Mouse (Mus musculus) kidney, adult 9 months (tissue): ENCODE data around the gene Spata31d1a.

Experiments
- DNase-seq: peaks from one replicate; pipeline ENCODE4 v3.0.0; 2022

Gene Spata31d1a

GRCm38 (mm10) chr13:59699131-59699530, 11.0 kb downstream of the Spata31d1a start:
- DNase-seq, result no peak

DNA sequence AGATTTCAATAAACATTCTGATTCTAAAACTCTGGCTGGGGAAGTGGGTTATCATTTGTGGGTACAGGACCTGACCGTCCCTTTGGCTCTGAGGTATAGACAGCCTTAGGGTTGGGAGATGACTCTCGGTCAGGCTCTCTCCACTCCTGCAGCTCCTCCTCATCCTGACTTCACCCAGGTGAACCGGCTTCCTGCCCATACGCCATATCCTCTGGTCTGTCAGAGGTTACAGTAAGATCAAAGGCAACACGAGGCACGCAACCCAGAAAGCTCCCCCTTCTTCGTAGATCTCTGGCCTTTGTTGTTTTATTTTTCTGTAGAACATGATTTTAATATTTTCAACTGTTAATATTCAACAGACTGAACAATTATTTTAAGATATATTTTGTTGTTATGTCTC, 14.3 kb downstream of the Spata31d1a start:
- DNase-seq, result no peak

GRCm38 (mm10) chr13:59694008-59694407, 16.1 kb downstream of the Spata31d1a start, which contains the start of gene 4921517D22Rik:
Gene 4921517D22Rik, minus strand, starts transcription at chr13:59694108.
- DNase-seq, result no peak

DNA sequence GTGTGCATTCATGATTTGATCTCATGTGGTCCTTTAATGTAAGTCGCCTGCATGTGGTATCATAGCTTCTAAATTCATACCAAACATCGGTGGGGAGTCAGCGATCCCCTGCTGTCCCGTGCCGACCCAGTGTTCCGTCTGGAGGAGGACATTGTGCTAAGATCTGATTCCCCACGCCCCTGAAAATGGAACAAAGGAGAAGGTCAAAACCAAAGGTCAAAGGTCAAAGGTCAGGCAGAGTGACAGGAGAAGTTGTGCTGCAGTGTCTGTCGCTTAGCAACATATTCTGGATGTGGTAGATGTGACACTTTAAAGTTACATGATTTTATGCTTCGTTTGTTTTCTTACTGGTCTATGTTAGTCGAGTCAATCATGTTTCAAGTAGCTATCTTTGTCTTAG, 18.7 kb downstream of the Spata31d1a start:
- no peak for DNase-seq

DNA sequence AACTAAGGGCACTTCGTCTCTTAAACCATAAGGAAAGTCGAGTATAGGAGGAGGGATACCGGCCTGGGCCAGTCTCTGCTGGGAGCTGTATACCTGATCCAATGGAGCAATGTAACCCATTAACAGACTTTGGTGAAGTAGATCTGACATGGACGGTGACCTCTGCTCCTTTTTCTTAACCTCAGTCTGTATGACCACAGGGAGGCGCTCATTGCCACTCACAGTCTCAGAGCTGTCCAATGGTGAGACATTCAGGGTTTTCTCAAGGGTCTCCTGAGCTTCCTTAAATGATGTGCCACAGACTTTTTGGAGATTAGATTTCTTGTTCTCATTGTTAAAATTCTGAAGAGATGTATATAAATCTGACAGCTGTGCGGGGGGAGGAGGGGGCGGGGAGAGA, 19.6 kb downstream of the Spata31d1a start:
- DNase-seq, result no peak

- DNase-seq, result no peak
These were observed 20.3 kb downstream of the Spata31d1a start for GRCm38 (mm10) chr13:59689843-59690242.

DNA sequence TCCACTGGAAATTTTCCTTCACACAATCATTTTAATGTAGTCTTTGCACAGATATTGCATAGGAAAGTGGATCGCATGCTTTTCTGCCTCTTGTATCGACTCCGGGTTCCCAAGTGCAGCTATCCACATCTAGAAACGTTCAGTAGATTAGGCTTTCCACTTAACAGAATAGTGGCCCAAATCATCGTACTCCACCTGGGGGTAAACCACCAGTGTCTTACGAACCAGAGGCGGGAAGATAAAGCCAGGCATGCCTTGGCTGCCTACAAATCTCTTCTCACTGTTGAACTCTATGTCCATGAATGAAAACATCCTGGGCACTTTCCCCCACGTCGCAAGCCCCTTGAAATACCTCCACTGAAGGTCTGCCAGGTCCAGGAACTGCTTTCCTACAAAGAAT, 20.8 kb downstream of the Spata31d1a start:
- no peak for DNase-seq

DNA sequence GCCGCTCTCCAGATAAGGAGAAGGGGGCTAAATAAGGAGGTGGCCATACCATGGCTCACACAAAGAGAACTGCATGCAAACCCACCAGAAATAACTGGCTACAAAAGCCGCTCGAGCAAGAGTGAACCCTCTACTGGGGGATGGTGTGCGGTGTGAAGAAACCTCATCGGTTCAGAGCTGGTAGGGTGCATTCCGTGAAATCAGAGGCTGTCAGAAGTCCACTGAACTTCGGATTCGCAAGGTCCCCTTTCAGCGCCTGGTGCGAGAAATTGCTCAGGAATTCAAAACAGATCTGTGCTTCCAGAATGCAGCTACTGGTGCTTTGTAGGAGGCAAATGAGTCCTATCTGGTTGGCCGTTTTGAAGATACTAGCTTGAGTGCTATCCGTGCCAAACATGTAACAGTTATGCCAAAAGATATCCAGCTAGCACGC, 21.8 kb downstream of the Spata31d1a start:
- peak; percentile 11 for DNase-seq

GRCm38 (mm10) chr13:59685236-59685635, 24.9 kb downstream of the Spata31d1a start:
- DNase-seq, result no peak

DNA sequence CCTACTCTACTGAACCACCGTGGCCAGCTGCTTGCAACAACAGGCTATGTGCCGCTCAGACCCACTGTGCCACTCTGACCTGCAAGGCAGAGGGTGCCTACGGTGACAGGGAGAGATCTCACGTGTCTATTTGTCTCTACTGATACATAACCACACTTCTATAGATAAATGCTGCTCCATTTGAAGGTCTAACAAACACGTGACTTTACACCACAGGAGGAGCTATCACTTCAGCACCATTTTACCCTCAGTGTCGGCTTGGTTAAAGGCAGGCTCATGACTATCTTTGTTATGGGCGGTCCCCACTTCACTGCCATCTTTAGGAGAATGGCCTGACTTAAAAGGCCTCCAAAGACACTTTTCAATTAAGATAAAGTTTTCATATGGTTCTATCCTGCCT, 27.5 kb downstream of the Spata31d1a start:
- no peak for DNase-seq

GRCm38 (mm10) chr13:59679908-59680307, 30.2 kb downstream of the Spata31d1a start:
- no peak for DNase-seq

DNA sequence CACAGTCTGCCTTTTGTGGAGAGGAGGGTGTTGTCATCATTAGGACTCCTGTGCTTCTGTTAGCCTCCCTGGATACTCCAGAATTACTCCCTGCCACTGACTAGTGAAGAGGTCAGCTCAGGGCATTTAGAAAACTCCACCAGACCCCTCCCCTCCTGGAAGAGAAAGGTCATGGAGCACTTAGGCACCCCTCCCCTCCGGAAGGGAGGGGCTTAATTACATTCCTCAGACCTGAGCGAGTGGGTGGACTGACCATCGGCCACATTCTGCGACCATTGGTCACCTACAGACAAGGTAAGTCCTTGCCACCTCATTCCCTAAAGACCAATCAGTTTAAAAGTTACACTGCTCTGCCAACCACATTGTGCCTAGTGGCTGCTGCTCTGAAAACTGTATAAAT, 30.8 kb downstream of the Spata31d1a start:
- no peak for DNase-seq

DNA sequence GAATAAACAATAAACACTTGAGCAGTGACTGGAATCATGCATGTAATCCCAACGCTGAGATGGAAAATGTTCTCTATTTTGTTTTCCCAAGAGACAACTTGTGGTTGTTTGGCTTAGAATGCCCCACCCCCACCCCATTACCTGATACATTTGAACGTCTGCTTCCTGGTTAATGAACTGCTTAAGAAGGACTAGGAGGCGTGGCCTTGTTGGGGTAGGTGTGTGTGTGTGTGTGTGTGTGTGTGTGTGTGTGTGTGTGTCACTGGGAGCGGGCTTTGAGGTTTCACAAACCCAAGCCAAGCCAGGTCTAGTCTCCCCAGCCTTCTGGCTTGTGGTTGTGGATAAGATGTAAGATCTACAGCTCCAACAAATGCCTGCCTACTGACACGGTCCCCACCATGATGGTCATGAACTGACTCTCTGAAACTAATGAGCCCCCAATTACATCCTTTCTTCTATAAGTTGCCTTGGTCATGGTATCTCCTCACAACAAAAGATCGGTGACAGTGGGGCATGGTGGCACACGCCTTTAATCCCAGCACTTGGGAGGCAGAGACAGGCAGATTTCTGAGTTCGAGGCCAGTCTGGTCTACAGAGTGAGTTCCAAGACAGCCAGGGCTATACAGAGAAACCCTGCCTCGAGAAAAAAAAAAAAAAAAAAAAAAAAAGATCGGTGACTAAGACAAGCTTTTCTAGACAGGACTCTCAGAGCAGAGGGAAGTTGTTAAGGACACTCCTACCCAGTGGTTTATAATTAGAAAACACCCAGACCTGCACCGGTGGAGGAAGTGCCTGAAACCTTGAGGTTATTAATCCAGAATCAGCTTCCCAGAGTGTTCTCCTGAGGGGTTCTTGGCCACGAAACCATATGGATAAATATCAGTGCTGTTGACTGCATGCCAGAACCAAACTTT, 33.6 kb downstream of the Spata31d1a start:
- DNase-seq, result no peak

GRCm38 (mm10) chr13:59675151-59676011, 34.7 kb downstream of the Spata31d1a start, which contains the start of gene Golm1:
Gene Golm1, minus strand, starts transcription at chr13:59675811.
- DNase-seq, result peak; percentile 40

- peak; percentile 13 for DNase-seq
These were observed 35.4 kb downstream of the Spata31d1a start for GRCm38 (mm10) chr13:59674761-59675150.

DNA sequence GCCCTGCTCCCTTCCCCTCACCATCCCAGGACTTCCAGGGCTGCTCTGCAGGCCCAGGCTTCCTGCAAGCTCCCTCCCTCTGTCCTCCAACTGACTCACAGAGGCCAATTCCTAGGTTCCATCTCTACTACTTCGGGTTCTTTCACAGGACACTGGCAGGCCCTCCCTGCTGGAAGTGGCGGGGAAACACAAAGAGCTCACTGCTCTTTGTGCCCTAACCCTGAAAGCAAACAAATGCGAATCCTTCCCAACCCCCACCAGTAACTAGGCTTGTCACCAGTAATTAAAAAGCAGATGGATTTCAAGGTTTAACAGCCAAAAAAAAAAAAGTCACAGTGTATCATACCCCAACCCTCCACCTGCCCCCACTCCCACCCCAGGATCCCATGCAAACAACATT, 35.9 kb downstream of the Spata31d1a start:
- DNase-seq, result no peak

GRCm38 (mm10) chr13:59673597-59673996, 36.5 kb downstream of the Spata31d1a start:
- no peak for DNase-seq

GRCm38 (mm10) chr13:59672248-59672647, 37.9 kb downstream of the Spata31d1a start:
- DNase-seq, result no peak

- DNase-seq, result no peak
These were observed 38.6 kb downstream of the Spata31d1a start for GRCm38 (mm10) chr13:59671521-59671920.

- no peak for DNase-seq
These were observed 40.2 kb downstream of the Spata31d1a start for GRCm38 (mm10) chr13:59669946-59670345.

DNA sequence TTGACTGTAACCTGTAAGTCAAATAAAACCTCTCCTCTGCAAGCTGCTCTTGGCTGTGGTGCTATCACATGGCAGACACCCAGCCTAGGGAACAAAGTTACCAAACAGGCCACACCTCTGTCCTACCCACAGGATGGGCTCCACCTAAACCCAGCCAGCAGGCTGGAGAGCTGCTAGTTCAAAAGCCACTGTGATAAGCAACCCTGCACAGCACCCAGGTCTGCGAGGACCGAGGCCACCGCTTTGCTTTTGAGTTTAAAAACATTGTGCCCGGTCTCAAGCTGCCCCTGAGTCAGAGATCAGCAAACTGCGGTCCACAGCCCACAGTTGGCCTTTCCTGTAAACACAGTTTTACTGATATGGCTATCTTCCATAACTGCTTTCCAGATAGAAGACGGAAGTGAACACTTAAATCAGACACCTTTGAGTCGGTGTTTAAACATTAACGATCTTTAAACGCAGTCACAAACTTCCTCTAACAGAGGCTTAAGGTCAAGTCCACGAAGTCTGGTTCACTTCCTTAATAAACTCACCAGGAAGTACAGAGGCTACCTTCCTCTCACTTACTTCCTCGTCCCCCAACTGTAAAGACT, 41.5 kb downstream of the Spata31d1a start:
- DNase-seq, result peak; percentile 45

GRCm38 (mm10) chr13:59667763-59668162, 42.4 kb downstream of the Spata31d1a start:
- no peak for DNase-seq
